Mouse (Mus musculus): Measurements from ENCODE around the gene Runx1.

Runx1 gene

GRCm38 (mm10) chr16:92697737-92698611 is 128.0 kb downstream of the Runx1 start:
- DNase-seq (ENCODE audit: low spot score): peak; percentile 60

GRCm38 (mm10) chr16:92697227-92697736 is 128.7 kb downstream of the Runx1 start:
- peak; percentile 89 for DNase-seq (ENCODE audit: low spot score)

- DNase-seq (ENCODE audit: low spot score): peak; percentile 52
Measured at GRCm38 (mm10) chr16:92696411-92697015, 129.4 kb downstream of the Runx1 start.

- DNase-seq (ENCODE audit: low spot score): no peak
Measured at GRCm38 (mm10) chr16:92695981-92696380, 130.0 kb downstream of the Runx1 start.

- peak; percentile 52 for DNase-seq (ENCODE audit: low spot score)
Measured at GRCm38 (mm10) chr16:92695200-92695921, 130.6 kb downstream of the Runx1 start.

- no peak for DNase-seq (ENCODE audit: low spot score)
Measured at GRCm38 (mm10) chr16:92694496-92695106, 131.3 kb downstream of the Runx1 start.

GRCm38 (mm10) chr16:92690759-92691158 is 135.2 kb downstream of the Runx1 start:
- no peak for DNase-seq (ENCODE audit: low spot score)

- DNase-seq (ENCODE audit: low spot score): no peak
Measured at GRCm38 (mm10) chr16:92688941-92689340, 137.0 kb downstream of the Runx1 start.

- no peak for DNase-seq (ENCODE audit: low spot score)
Measured at GRCm38 (mm10) chr16:92686978-92687377, 139.0 kb downstream of the Runx1 start.

GRCm38 (mm10) chr16:92685766-92686315 is 140.1 kb downstream of the Runx1 start:
- DNase-seq (ENCODE audit: low spot score): no peak

GRCm38 (mm10) chr16:92684423-92685211 is 141.3 kb downstream of the Runx1 start:
- no peak for DNase-seq (ENCODE audit: low spot score)

- DNase-seq (ENCODE audit: low spot score): no peak
Measured at GRCm38 (mm10) chr16:92676630-92677029, 149.3 kb downstream of the Runx1 start.

- DNase-seq (ENCODE audit: low spot score): no peak
Measured at GRCm38 (mm10) chr16:92675677-92676076, 150.3 kb downstream of the Runx1 start.

GRCm38 (mm10) chr16:92674916-92675450 is 151.0 kb downstream of the Runx1 start:
- DNase-seq (ENCODE audit: low spot score): no peak

- no peak for DNase-seq (ENCODE audit: low spot score)
Measured at GRCm38 (mm10) chr16:92674121-92674816, 151.7 kb downstream of the Runx1 start.

GRCm38 (mm10) chr16:92668807-92669206 is 157.1 kb downstream of the Runx1 start:
- DNase-seq (ENCODE audit: low spot score): no peak

- no peak for DNase-seq (ENCODE audit: low spot score)
Measured at GRCm38 (mm10) chr16:92661757-92662156, 164.2 kb downstream of the Runx1 start.

GRCm38 (mm10) chr16:92656750-92657149 is 169.2 kb downstream of the Runx1 start:
- DNase-seq (ENCODE audit: low spot score): no peak

- DNase-seq (ENCODE audit: low spot score): no peak
Measured at GRCm38 (mm10) chr16:92654294-92654950, 171.5 kb downstream of the Runx1 start.

Measured in ovary, postnatal 36 days (tissue).